Mouse (Mus musculus) CH12.LX (cell line): Measurements from ENCODE around the gene Clock.

ENCODE experiments used
- CHD2 ChIP-seq: IDR thresholded peaks from 2 replicates; pipeline ENCODE4 v1.6.1; 2011; ENCODE audit warnings: low read length, improper control_type of control experiment
- CTCF ChIP-seq, 2 experiments: IDR thresholded peaks in 1 of 2; conservative IDR thresholded peaks in 1 of 2; 2 replicates each; pipeline ENCODE4 v1.5.1; 2011 to 2012; ENCODE audit warnings: low read depth in 2 of 2, low read length in 2 of 2, improper control_type of control experiment in 1 of 2, inconsistent platforms in 1 of 2, mild to moderate bottlenecking in 1 of 2, moderate library complexity in 1 of 2
- E2F4 ChIP-seq: IDR thresholded peaks from 2 replicates; pipeline ENCODE4 v1.6.1; 2011; ENCODE audit warnings: low read depth, low read length, improper control_type of control experiment; ENCODE audit not compliant: insufficient replicate concordance
- EP300 ChIP-seq: IDR thresholded peaks from 2 replicates; pipeline ENCODE4 v1.6.1; 2011; ENCODE audit warnings: low read length, improper control_type of control experiment
- JUND ChIP-seq: conservative IDR thresholded peaks from 2 replicates; pipeline ENCODE4 v1.6.1; 2011; ENCODE audit warnings: low read depth, low read length, improper control_type of control experiment
- MXI1 ChIP-seq: IDR thresholded peaks from 2 replicates; pipeline ENCODE4 v1.6.1; 2011; ENCODE audit warnings: mild to moderate bottlenecking, low read depth, low read length, improper control_type of control experiment
- POLR2A ChIP-seq: IDR thresholded peaks from 2 replicates; pipeline ENCODE4 v1.6.1; 2011; ENCODE audit warnings: low read depth, mild to moderate bottlenecking, improper control_type of control experiment, low read length
- RAD21 ChIP-seq: IDR thresholded peaks from 2 replicates; pipeline ENCODE4 v1.6.1; 2011; ENCODE audit warnings: low read depth, mild to moderate bottlenecking, low read length, improper control_type of control experiment, moderate library complexity
- RCOR1 ChIP-seq: conservative IDR thresholded peaks from 2 replicates; pipeline ENCODE4 v1.6.1; 2012; ENCODE audit warnings: low read depth, mild to moderate bottlenecking, inconsistent platforms, low read length, improper control_type of control experiment
- SIN3A ChIP-seq: IDR thresholded peaks from 2 replicates; pipeline ENCODE4 v1.6.1; 2012; ENCODE audit warnings: low read length, improper control_type of control experiment, inconsistent platforms
- USF1 ChIP-seq: IDR thresholded peaks from 2 replicates; pipeline ENCODE4 v1.6.1; 2014; ENCODE audit warnings: low read depth, mild to moderate bottlenecking, inconsistent platforms, low read length, improper control_type of control experiment
- ZMIZ1 ChIP-seq: IDR thresholded peaks from 2 replicates; pipeline ENCODE4 v1.6.1; 2012; ENCODE audit warnings: low read depth, mild to moderate bottlenecking, inconsistent platforms, low read length, improper control_type of control experiment
- ZNF384 ChIP-seq: IDR thresholded peaks from 2 replicates; pipeline ENCODE4 v1.6.1; 2012; ENCODE audit warnings: low read depth, low read length, improper control_type of control experiment, inconsistent platforms

- TF ChIP-seq POLR2A (no peak), RAD21 (no peak), MXI1 (no peak), E2F4 (no peak), CHD2 (no peak), CTCF (conservative IDR thresholded peaks at IDR 0.05 in 1 of 2, IDR thresholded peaks at IDR 0.05 in 1 of 2; ENCODE audit: low read depth in 2 of 2, low read length in 2 of 2) (no peak), USF1 (no peak), ZNF384 (no peak), EP300 (no peak), ZMIZ1 (no peak), SIN3A (no peak), JUND (no peak), RCOR1 (no peak)
These were observed 60.2 kb downstream of the Clock start for GRCm38 (mm10) chr5:76244430-76244829.
